Mouse (Mus musculus) spleen, adult 2 months (tissue): ENCODE measurements at regions not wholly inside any gene's neighbourhood (a gene's known extent, or its start where the extent isn't known, plus 50 kb on each side); places are given as distances from the start of the nearest gene placed in this dataset.

ENCODE experiments used
- CTCF ChIP-seq: fragments of 200-500 bp; IDR thresholded peaks from 2 replicates; pipeline ENCODE4 v1.5.1; 2011; ENCODE audit warnings: mild to moderate bottlenecking, inconsistent platforms; ENCODE audit not compliant: insufficient read depth, insufficient read length, insufficient replicate concordance; ENCODE audit errors: extremely low read depth
- POLR2A ChIP-seq: fragments of 200-500 bp; IDR thresholded peaks from 2 replicates; pipeline ENCODE4 v1.6.1; 2011; ENCODE audit warnings: low read depth, low read length, inconsistent platforms

GRCm38 (mm10) chr10:99676557-99677098 lies 82.8 kb downstream of the Csl start:
- no peak for TF ChIP-seq CTCF
- no peak for TF ChIP-seq POLR2A
